Mouse (Mus musculus) limb, embryonic 13.5 days (tissue): ENCODE measurements at regions not wholly inside any gene's neighbourhood (a gene's known extent, or its start where the extent isn't known, plus 50 kb on each side); places are given as distances from the start of the nearest gene placed in this dataset.

Experiments
- ATAC-seq: fragments of 200-750 bp; cut with Nextera tagmentation; 2 replicates; pipeline ENCODE4 v1.8.0; 2017; ENCODE audit warnings: low read depth, moderate number of reproducible peaks, moderate TSS enrichment; ENCODE audit not compliant: low FRiP score
- H3K27ac ChIP-seq: fragments of 300-500 bp; sonication (generic); 2 replicates; pipeline ENCODE4 v1.5.1; 2015; ENCODE audit warnings: inconsistent platforms, mild to moderate bottlenecking, moderate library complexity
- H3K27me3 ChIP-seq: fragments of 300-500 bp; sonication (generic); 2 replicates; pipeline ENCODE4 v1.6.1; 2015; ENCODE audit warnings: mild to moderate bottlenecking, inconsistent platforms
- H3K36me3 ChIP-seq: fragments of 300-500 bp; sonication (generic); 2 replicates; pipeline ENCODE4 v1.6.1; 2015; ENCODE audit warnings: inconsistent platforms, mild to moderate bottlenecking, moderate library complexity
- H3K4me1 ChIP-seq: fragments of 300-500 bp; sonication (generic); 2 replicates; pipeline ENCODE4 v1.6.1; 2015; ENCODE audit warnings: inconsistent platforms
- H3K4me2 ChIP-seq: fragments of 300-500 bp; sonication (generic); replicated peaks from 2 replicates; pipeline ENCODE4 v1.6.1; 2015; ENCODE audit warnings: inconsistent platforms, mild to moderate bottlenecking, moderate library complexity
- H3K4me3 ChIP-seq: fragments of 300-500 bp; sonication (generic); 2 replicates; pipeline ENCODE4 v1.5.1; 2015; ENCODE audit warnings: moderate library complexity, mild to moderate bottlenecking, inconsistent platforms
- H3K9ac ChIP-seq: fragments of 300-500 bp; sonication (generic); 2 replicates; pipeline ENCODE4 v1.6.1; 2015; ENCODE audit warnings: mild to moderate bottlenecking, inconsistent platforms
- H3K9me3 ChIP-seq: fragments of 300-500 bp; sonication (generic); 2 replicates; pipeline ENCODE4 v1.6.1; 2016; ENCODE audit warnings: inconsistent platforms
- whole genome bisulfite sequencing: fragments of 180-500 bp; shearing (Covaris S2); methylation state at CpG from one replicate; pipeline ENCODE4 v1.1.7; 2015; 5-methylcytosine and 5-hydroxymethylcytosine counted together

DNA sequence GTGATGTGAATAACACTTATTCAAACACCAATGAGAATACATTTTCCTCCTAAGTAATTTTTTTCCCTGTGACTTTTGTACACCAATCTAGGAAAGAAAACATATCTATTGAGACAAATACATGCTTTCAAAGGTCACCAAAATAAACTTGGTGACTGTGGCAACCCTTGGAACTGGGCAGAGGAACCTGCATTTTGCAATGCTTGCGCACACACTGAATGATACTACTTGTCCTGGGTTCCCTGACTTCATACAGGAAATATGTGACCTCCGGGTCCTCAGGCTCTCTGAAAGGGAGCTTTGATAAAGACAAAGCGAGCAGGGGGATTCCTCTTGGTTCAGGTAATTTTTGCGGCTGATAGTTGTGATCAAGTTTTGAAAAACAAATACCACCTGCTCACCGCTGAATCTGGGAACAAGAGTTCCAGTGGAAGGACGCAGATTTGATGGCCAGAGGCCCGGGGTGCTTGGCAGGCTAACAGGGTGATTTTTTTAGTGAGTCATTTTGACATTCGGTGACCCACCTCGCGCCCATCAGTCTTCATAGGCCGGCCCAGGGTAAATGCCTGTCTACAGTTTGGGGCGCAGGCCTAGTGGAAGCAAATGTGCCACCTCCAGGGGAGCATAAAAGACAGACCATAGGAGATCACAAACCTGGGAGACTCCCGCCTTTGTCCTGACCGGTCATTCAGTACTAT is 203.0 kb downstream of the Enc1 start:
- no peak for ATAC-seq
- no peak overlapping the region for H3K9ac ChIP-seq
- H3K4me3 ChIP-seq: no peak overlapping the region
- no peaks in the 10 kb centered on the region for H3K36me3 ChIP-seq
- no peaks in the 10 kb centered on the region for H3K9me3 ChIP-seq
- H3K4me1 ChIP-seq: peaks cover 31% of the 10 kb centered on the region
- H3K4me2 ChIP-seq: no peak overlapping the region
- H3K27me3 ChIP-seq: peaks cover 5% of the 10 kb centered on the region; the same call in 1 of the 2 replicates
- 85% methylated on average over 14 of the region's 14 CpGs for WGBS
- H3K27ac ChIP-seq: no peak overlapping the region

DNA sequence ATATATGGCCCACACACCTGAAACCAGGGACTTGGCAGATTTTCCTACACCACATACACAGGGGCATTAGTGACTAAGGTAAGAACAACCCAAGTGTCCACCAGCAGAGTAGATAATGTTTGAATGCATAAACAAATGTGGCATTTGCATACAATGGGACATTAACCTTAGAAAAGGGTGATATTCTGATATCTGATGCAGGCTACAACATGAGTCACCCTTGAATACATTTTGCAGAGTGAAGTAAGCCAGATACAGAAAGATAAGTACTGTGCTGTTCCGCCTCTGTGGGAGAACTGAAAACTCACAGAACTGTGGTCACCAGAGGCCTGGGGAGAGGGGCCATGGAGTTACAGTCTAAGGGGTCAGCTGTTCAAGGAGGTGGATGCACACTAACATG is 201.9 kb downstream of the Enc1 start:
- Histone ChIP-seq H3K4me2 (peak overlapping the region; percentile 39; the same call in 1 of the 2 replicates), H3K4me1 (peaks cover 36% of the 10 kb centered on the region), H3K27ac (0 out of 2 replicates have a peak overlapping the region, but pooled peaks have one; percentile 10), H3K4me3 (no peak overlapping the region), H3K9me3 (no peaks in the 10 kb centered on the region), H3K36me3 (no peaks in the 10 kb centered on the region), H3K9ac (no peak overlapping the region), H3K27me3 (peaks cover 5% of the 10 kb centered on the region; the same call in 1 of the 2 replicates)
- WGBS: 76% methylated on average over 1 of the region's 1 CpGs
- no peak for ATAC-seq

DNA sequence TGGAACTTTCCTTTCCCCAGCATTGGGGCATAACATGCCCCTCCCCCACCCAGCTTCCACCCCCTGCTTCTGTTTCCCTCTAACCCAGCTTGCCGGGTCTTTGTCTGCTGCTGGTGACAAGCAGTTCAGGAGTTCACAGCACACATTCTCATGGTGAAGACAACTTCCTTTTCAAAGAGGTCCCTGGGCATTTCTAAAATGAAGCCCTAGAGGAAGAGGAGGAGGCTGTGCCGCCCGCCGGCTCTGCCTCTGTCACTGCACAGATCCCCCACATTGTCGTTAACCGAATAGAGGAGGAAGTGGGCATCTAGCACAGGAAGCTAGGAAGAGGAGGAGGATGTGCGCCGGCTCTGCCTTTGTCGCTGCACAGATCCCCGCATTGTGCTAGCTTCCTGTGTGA is 201.4 kb downstream of the Enc1 start:
- H3K27ac ChIP-seq: peak overlapping the region; percentile 17; the same call in 1 of the 2 replicates
- peaks cover 5% of the 10 kb centered on the region; the same call in 1 of the 2 replicates for H3K27me3 ChIP-seq
- WGBS: 33% methylated on average over 10 of the region's 10 CpGs
- H3K4me1 ChIP-seq: peaks cover 36% of the 10 kb centered on the region
- no peaks in the 10 kb centered on the region for H3K9me3 ChIP-seq
- no peaks in the 10 kb centered on the region for H3K36me3 ChIP-seq
- ATAC-seq: no peak
- no peak overlapping the region for H3K4me3 ChIP-seq
- H3K9ac ChIP-seq: no peak overlapping the region
- H3K4me2 ChIP-seq: peak overlapping the region; percentile 39; the same call in 1 of the 2 replicates

DNA sequence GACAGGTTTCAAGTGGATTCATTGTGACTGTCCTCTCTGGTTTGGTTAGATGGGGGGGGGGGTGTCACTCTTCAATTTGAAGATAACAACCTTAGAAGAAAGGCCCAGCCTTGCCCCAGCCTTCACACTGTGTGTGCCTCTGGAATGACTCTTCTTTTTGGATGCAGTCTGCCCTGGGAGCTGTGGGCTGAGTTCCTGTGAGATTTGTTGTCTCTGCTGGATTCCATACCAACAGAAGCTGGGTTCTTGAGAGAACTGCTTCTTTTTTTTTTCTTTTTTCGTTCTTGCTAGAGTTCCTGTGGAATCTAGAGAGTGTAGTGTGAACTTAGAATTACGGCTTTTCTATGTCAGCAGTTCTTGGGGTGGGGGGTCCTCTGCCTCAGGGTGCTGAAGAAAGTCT is 200.9 kb downstream of the Enc1 start:
- no peaks in the 10 kb centered on the region for H3K9me3 ChIP-seq
- H3K9ac ChIP-seq: no peak overlapping the region
- H3K4me2 ChIP-seq: no peak overlapping the region; the same call in 1 of the 2 replicates
- no peak overlapping the region for H3K4me3 ChIP-seq
- H3K4me1 ChIP-seq: peaks cover 37% of the 10 kb centered on the region
- H3K36me3 ChIP-seq: no peaks in the 10 kb centered on the region
- peak overlapping the region; percentile 17; the same call in 1 of the 2 replicates for H3K27ac ChIP-seq
- H3K27me3 ChIP-seq: peaks cover 5% of the 10 kb centered on the region; the same call in 1 of the 2 replicates
- 43% methylated on average over 2 of the region's 2 CpGs for WGBS
- ATAC-seq: no peak

DNA sequence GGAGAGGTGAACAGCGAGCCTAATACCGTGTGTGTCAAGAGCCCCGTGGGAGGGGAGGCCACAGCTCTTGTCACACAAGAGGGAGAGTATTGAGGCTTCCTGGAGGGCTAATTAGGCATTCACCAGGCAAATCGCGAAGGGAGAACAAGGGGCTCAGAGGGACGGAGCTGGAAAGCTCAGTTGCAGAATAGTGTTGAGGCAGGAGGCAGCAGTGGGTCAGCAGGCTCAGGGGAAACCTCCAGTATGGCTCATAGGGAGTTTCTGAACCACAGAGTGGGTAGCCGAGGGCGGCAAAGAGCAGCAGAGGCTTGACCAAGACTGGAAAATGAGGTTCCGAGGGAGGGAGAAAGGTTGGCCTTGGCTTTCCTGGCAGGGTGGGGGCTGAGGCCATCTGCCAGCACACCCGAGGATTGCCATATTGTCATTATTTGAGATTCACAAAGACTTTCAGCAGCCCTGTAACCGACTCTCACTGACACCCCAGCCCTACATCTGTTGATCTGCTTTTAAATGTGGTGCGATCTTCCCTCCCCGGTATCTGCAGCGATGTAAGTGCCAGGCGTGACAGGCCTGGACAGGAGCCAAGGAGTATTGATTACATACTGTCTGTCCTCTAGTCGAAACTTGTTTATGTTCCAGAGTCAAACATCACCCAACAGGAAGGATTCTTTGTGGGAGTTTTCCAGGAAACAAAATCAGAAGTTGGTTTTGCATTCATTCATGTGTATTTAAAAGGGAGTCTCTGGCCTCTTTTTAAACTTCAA is 198.5 kb downstream of the Enc1 start:
- H3K36me3 ChIP-seq: no peaks in the 10 kb centered on the region
- peaks cover 61% of the 10 kb centered on the region for H3K4me1 ChIP-seq
- WGBS: 20% methylated on average over 16 of the region's 16 CpGs
- H3K4me2 ChIP-seq: peak overlapping the region; percentile 41
- ATAC-seq: no peak
- H3K27me3 ChIP-seq: peaks cover 6% of the 10 kb centered on the region; the same call in 1 of the 2 replicates
- H3K9ac ChIP-seq: 0 out of 2 replicates have a peak overlapping the region, but pooled peaks have one; percentile 5
- H3K9me3 ChIP-seq: no peaks in the 10 kb centered on the region
- H3K27ac ChIP-seq: no peak overlapping the region
- no peak overlapping the region for H3K4me3 ChIP-seq

DNA sequence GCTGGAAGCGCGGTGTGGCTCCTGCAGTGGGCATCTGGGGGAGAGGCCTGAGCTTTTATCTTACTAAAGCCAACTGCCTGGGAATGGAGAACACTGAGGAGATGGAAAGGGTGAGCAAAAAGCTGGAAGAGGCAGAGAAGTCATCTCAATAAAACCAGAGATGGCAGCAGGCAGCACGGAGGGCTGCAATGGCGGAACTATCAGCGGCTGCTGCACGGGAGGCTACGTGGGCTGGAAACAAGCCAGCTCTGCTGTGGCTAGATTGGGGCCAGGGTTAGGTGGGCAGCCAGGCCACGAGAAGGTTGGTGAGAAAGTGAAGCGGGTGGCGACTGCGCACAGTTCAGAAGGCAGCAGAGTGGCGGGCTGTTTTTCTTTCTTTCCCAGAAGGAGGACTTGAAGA is 197.8 kb downstream of the Enc1 start:
- Histone ChIP-seq H3K9me3 (no peaks in the 10 kb centered on the region), H3K4me3 (no peak overlapping the region), H3K27me3 (peaks cover 10% of the 10 kb centered on the region; the same call in 1 of the 2 replicates), H3K4me2 (peak overlapping the region; percentile 41), H3K9ac (no peak overlapping the region), H3K36me3 (no peaks in the 10 kb centered on the region), H3K4me1 (peaks cover 61% of the 10 kb centered on the region), H3K27ac (no peak overlapping the region)
- ATAC-seq: no peak
- 51% methylated on average over 12 of the region's 12 CpGs for WGBS

DNA sequence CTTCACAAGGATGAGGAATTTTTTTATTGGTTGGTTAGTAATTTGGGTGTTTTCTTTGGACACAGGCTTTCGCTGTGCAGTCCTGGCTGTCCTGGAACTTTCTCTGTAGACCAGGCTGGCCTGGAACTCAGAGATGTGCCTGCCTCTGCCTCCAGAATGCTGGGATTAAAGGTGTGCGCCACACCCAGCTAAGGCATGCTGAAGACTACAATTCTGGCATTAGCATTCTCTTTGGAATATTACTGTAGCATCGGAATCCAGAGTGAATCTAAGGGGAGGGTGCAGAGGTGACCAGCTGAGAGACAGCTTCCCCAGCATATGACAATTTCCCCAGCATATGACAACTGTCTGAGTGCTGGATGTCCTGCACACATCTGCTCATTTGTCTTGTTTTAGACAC is 197.4 kb downstream of the Enc1 start:
- no peaks in the 10 kb centered on the region for H3K9me3 ChIP-seq
- H3K4me3 ChIP-seq: no peak overlapping the region

DNA sequence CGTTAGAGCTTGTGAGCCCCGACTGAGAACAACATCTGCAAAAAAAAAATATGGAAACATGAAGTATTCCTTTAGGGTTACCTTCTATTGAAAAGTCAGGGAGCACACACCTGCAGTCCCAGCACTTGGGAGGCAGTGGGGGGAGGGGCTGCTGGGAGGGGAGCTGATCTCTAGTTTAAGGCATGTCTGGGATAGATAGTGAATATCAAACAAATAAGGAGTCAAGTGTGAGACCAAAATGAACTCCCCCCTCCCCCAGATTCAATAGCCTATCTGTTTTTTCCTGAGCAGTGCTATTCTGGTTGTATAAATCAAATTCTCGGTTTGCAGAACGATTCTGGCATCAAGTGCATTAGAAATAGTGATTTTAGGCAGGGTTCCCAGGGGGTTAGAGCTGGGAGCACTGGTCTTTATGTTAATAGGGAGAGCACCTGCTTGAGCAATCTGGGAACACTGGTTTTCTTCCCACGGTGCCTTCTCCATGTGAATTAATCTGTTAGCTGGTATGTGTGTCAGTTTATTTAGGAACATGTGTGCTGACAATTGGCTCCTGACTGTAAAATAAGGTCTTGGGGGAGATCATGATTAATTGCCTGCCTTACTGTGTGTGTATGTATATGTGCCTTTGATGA is 195.9 kb downstream of the Enc1 start:
- H3K9ac ChIP-seq: no peak overlapping the region

More for the DNA sequence above, 197.4 kb downstream of the Enc1 start:
- 92% methylated on average over 3 of the region's 3 CpGs for WGBS
- Histone ChIP-seq H3K4me2 (0 out of 2 replicates have a peak overlapping the region, but pooled peaks have one; percentile 41), H3K36me3 (no peaks in the 10 kb centered on the region), H3K27ac (no peak overlapping the region), H3K4me1 (peaks cover 61% of the 10 kb centered on the region), H3K9ac (no peak overlapping the region), H3K27me3 (peaks cover 10% of the 10 kb centered on the region; the same call in 1 of the 2 replicates)
- ATAC-seq: no peak

DNA sequence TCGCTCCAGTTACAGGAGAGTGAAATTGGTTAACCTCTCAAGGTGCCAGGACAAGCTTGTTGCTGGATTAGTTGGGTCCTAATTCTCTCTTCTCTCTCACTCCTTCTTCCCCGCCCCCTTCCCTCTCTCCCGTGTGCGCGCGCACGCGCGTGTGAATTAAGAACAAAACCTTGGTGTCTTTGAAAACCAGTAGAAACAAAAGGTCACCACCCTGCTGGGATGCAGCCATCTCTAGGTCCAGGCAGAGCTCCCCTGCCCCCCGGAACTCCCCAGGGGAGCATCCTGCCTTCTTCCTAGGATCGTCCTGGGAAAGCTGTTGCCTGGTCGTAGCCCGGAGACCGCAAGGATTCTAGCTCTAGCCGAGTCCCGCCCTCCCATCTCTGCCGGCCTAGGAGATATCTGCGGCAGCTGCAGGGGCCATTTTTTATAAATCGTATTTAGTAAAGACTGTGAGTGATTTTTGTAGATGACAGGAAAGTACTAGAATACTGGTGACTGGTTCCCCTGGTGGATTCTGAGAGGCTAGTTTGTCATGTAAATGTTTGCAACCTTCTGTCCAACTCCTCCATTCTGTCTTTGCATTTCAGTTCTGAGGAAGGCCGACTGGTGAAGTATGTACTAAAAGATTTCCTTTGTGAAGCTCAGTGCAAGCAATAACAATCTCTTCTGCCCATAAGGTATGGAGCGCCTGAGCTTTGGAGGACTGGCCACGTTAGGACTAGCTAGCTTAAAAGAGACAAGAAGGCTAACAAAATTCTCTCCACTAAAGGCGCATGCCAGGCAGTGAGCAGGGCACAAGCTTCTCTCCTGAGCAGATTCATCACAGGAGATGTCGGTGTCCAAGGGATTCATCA is 195.2 kb downstream of the Enc1 start:
- H3K36me3 ChIP-seq: no peaks in the 10 kb centered on the region
- peak overlapping the region; percentile 44 for H3K4me3 ChIP-seq
- H3K4me2 ChIP-seq: peak overlapping the region; percentile 81
- peak overlapping the region; percentile 48 for H3K27ac ChIP-seq
- 0 out of 2 replicates have a peak, but pooled peaks have one; percentile 62 for ATAC-seq
- 7% methylated on average over 24 of the region's 24 CpGs for WGBS
- no peaks in the 10 kb centered on the region for H3K9me3 ChIP-seq
- peak overlapping the region; percentile 59 for H3K9ac ChIP-seq
- peaks cover 42% of the 10 kb centered on the region for H3K4me1 ChIP-seq
- peaks cover 10% of the 10 kb centered on the region; the same call in 1 of the 2 replicates for H3K27me3 ChIP-seq

More for the DNA sequence above, 195.9 kb downstream of the Enc1 start:
- Histone ChIP-seq H3K9me3 (no peaks in the 10 kb centered on the region), H3K4me2 (peak overlapping the region; percentile 81), H3K4me1 (peaks cover 49% of the 10 kb centered on the region), H3K36me3 (no peaks in the 10 kb centered on the region), H3K4me3 (no peak overlapping the region), H3K27me3 (peaks cover 10% of the 10 kb centered on the region; the same call in 1 of the 2 replicates), H3K27ac (no peak overlapping the region)
- no peak for ATAC-seq
- 30% methylated on average over 5 of the region's 5 CpGs for WGBS

DNA sequence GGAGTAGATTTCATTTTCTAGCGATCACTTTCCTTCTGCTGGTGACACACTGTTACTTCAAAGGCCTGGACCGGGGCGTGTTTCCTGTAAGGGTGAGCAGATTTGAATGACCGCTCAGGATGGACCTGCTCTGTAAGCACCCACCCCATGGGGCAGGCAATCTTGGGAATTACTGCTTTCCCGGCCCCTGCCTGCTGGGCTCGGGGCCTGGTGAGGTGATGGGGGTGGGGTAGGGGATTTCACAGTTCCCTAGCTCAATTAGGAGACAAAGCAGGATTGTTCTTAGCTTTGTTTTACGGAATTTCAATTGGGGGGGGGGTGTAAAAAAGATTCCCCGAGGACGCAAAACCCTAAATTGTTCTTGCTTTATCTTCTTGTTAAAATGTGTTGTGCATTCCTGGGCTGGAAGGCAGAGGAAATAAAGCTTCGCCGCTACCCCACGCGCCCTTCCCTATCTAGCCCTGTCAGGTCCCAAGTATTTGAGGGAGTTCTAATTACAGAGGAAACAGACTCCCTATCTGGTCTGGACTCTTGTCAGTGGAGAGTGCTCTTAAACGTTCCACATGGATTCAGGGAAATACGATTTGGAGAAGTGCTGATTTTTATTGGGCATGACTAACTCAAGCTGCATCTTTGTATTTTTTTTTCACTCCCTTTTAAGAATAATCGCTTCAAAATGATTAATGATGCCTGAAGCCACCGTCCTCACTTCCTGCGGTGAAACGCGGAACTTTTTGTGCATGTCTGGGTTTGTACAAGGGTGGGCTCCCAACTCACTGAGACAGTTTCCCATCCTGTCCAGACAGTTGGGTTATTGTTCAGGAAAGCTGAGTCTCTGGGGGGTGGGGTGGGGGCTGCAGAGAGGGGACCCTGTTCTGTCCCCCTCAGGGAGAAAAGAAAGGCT is 194.3 kb downstream of the Enc1 start:
- Histone ChIP-seq H3K9ac (peak overlapping the region; percentile 59; the same call in 1 of the 2 replicates), H3K27ac (no peak overlapping the region; the same call in 1 of the 2 replicates), H3K4me2 (peak overlapping the region; percentile 81), H3K27me3 (peaks cover 10% of the 10 kb centered on the region; the same call in 1 of the 2 replicates), H3K4me3 (peak overlapping the region; percentile 44), H3K4me1 (peaks cover 40% of the 10 kb centered on the region), H3K9me3 (no peaks in the 10 kb centered on the region), H3K36me3 (no peaks in the 10 kb centered on the region)
- ATAC-seq: 0 out of 2 replicates have a peak, but pooled peaks have one; percentile 5
- 4% methylated on average over 20 of the region's 20 CpGs for WGBS
